Mouse (Mus musculus) embryo, embryonic 10.5 days (tissue): Measurements from ENCODE around the gene Ice2.

ENCODE experiments used
- DNase-seq: peaks from one replicate; pipeline ENCODE4 v3.0.0-alpha.2; 2015; ENCODE audit warnings: low spot score

The Ice2 gene

DNA sequence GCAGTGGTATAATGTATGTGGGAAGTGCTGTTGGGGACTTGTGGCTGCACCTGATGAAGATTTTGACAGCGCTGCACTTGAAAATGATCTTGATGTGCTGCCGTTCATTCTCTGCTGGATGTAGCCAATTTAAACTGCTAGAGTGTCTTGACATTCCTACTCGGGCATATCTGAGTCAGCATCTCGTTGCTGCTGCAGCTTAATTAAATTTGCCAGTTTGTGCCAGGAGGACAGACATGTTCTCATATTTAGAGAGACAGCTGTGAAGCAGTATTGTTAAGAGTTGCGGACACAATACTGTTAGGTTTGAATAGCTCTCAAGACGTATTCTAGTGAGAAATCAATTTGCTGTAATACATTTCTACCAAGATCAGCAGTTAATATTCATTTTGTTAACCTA lies 7.0 kb downstream of the Ice2 start:
- DNase-seq = no peak

DNA sequence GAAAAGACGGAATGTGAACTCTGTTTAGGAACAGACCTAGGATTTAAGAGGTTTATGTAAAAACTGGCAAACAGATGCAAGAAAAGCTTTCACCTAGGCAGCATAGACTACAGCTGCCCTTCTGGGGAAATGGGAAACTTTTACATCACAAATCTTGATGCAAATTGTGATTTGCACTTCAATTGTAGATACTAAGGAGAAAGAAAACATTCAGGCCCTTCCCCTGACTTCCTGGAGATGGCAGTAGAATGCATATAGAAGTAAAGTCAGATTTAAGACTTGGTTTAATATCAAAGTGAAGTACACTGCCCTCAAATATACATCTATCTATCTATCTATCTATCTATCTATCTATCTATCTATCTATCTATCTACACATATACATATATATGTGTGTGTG lies 21.8 kb downstream of the Ice2 start:
- DNase-seq = peak; percentile 17

DNA sequence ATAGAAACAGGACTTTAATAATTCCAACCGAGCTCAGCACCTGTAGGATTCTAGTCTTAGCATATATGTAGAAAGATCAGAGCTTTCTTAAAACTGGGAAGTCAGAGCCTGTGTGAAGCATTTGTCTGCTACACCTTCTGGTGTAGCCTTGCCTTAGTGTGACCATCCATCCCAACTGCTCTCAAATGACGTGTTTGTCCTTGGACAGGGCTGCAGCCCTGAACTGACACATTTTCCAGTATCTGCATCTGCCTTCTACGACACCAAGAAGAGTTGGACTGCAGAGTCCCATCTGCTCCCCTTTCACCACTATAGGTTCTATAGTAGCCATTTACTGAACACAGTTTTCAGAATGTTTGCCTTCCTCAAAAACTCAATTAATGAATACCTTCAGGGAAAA lies 32.8 kb downstream of the Ice2 start:
- DNase-seq = no peak

DNA sequence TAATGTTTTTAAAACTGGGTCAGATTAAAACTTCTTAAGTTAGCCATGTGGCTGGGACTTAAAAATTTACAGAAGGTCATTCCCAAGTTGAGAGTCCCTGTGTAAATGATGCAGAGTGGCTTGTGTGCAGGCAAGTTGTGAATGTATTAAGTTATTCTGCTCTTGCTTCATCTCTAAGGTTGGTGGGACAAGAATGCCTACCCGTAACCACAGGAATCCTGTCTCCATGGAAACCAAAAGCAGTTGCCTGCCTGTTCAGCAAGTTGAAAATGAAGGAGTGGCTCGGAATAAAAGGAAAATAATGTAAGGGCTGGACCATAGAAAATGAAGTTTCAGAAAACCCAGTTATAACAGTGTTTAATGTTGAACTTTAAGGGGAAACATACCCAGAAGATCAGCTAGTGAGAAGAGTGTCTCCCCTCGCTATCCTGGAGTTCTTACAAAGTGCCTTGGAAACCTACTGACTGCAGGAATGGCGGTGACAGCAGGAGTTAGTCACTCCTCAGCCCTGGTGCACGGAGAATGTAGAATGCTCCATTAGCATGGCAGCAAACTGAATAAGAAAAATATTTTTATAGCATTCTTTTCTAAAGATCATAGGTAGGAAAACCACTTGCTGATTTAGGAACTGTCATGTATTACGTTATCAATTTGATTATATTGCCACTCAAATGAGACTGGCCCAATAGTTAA lies 34.3 kb downstream of the Ice2 start:
- DNase-seq = peak; percentile 72

DNA sequence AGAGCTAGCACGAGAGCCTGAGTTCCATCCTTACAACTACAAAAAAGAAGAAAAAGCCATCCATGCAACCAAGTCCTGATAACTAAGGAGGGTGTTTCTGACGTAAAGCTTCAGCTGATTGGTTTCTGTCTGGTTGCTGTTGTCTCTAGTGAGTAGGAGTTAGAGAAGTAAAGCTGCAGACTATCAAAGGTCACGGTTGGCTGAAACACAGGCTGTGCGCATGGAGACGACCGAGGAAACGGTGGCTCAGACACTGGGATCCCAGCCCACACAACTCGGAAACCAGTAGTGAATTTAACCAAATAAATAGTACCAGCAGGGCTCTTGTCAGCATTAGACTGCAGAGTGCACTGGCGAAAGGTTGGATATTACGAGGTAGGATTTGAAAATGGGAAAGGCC lies 37.5 kb downstream of the Ice2 start:
- no peak for DNase-seq

DNA sequence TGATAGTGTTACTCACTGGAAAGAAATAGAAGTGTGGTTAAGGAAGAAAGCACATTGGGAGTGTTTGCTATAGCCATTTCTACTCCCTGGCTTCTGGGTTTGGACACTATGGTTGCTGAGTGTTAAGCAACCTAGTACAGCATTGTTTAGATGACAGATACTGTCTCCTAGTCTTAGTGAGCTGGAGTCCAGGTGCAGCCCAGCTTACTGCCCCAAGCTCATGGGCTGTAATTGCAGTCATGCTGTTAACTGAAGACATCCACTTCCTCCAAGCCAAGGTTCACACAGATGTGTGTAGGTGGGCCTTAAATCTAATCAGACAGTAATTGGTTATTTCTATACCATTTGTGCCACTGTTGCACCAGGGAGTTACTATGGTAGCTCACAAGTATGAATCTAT lies 38.0 kb downstream of the Ice2 start:
- no peak for DNase-seq

DNA sequence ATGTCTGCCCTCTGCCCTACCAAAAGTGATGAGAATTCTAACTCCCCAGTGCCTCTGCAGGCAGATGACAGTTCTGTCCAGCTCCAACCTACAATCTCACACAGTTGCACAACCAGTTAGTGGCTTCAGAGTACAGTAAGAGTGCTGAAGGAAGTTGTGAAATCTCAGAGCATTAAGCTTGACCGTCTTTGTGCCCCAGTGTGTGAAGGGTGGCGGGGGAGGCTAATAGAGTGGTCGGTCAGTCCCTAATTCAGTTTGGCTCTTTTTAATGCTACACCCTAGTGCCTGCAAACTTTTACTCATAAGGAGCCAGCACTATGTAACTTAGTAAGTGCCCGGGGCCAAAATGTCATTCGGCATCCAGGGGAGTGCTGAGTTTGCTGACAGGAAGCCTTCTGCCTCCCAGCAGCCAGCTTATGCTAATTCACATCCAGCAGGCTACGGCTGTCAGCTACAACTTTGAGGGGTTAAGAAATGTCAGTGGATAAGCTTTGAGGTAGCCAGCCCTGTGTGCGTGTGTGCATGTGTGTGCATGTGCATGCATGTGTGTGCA lies 42.2 kb downstream of the Ice2 start:
- DNase-seq = peak; percentile 49

DNA sequence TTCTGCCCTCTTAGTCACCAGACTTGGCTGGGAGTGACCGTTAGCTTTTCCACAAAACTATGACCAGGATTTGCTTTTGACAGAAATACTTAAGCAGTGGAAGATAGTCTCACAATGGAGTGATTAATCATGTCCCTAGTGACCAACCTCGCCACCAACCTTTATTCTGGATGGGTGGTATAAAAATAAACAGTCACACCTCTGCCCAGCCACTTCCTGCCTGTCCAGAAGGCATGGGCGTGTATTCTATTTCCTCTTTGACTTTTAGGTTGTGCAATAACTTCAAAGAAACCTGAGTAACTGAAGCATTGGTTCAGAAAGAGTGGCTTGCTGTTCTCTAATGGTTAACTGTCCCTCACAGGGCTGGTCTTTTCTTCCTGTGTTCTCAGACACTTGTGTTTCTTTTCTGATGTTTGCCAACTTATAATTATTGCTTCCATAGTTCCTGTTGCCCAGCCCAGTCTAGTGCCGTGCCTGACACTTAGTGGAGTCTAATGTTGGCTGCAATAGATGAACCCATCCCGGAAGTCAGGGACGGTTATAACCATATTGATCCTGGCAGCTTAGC lies 44.8 kb downstream of the Ice2 start:
- no peak for DNase-seq

DNA sequence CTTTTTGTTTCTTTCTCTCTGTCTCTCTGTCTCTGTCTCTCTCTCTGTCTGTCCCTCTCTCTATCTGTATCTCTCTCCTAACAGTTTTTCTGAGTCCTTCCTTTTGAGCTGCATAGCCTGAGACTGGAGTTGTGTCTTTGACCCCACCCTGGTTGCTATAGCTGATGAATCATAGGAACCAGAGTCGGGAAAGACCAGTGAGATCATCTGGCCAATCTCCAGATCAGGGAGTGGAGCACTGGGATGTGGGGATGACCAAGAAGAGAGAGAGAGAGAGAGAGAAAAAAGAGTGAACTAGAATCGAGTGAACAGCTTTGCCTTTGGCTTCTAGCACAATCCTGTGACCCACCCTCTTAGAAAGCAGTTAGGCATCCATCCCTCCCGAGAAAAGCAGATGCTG lies 45.5 kb downstream of the Ice2 start:
- DNase-seq = no peak

DNA sequence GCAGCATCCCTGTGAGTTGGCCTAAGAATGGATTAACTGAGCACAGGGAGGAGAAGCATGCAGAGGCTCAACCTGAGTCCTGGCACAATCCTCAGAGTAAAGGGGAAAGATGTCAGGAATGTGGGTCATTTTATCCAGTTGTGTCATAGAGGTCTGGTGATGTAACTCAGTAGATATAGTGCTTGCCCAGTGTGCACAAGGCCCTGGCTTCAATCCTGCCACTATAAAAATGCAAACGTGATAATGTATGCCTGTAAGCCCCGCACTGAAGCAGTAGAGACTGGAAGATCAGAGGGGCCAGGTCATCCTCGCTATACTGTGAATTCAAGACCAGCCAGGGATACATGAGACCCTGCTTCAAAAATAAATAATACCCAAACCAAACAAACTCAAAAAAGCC lies 51.1 kb downstream of the Ice2 start:
- DNase-seq = no peak

DNA sequence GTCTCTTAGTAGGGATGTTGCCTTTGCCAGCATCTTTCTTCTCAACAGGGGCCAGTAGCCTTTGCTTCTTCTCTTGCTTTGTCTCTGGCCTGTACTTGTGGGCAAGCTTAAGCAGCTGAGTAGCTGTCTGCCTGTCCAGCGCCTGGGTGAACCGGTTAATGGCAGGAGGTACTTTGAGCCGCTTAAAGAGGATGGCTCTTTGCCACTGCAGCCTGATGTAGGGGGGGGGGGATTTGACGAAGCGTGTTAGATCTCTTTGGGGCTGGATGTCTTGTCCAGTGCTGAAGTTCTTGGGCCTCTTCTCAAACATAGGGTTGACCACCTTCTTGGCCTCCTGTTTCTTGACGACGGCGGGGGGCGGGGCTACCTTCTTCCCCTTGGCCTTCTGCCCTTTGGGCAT lies 52.9 kb downstream of the Ice2 start:
- no peak for DNase-seq

DNA sequence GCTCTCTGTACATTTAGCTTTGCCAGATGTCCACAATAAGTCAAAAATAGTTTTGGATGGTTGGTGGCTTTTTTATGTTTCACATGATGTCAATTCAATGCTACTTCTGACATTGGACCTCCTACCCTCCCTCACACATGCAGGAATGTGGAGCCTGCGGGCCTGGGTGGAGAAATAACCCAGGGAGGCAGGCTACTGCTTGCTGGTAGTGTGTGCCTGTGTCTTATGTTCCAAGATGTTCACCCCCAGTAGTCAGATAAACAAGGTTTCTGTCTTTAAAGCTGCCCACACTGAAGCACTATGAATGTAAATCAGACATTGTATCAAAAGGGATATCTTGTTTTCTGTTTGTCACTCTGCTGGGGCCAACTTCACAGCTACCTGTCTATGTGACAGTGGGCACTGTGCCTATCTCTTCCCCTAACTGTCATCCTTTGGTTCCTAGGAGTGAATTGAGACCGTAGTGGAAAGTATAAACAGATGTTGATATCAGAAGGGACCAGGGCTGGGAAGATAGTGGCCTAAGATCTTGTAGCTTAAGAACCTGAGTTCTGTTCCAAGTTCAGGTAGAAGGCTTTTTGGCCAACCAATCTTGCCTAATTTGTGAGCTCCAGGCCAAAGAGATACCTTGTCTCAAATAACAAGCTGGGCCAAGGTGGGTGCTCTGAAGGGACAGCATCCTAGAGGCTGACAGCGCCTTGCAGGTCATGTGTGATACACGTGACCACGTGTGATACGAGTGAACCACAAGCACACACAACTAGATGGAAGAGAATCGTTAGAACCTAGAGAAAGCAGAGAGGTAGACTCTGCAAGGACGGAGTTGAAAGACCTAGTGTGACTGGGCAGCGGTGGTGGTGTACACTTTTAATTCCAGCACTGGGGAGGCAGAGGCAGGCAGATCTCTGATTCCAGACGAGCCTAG lies 54.4 kb downstream of the Ice2 start:
- no peak for DNase-seq

DNA sequence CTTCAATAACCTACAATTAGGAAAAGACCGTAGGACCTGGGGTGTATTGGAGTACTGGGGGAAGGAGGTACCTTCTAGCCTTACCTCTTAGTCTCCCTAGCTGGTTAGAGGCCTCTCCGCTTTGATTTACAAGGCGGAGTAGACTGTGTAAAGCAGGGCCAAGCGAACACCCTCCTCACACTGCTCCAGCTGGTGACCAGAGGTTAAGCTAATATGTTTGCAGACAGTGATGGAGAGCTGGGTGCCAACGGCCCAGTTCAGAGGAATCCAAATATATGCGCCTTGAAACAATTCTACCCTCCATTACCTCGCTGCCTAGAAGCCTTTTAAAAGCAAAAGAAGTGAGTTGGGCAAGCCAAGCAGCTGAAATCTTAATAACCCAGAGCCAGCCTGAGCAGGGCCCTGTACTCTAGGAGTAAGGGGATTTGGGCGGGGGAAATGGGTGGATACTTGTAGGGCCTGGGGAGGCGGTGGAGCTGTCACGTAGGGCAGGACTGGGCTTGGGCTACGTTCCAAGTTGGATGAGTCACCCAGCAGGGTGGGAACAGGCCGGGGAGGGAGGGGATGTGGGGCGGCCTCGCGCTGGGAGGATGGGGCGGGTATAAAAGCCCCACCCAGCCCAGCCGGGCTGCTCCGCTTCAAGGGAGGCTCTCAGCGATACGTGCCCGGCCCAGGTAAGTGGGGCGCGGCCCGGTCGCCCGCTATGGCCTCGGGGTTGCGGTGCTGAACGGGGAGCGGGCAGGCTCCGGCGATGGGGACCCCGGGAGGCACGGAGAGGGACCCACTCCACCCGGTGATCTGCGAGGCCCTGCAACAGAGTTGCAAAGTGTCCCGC lies 55.6 kb downstream of the Ice2 start, which contains the start of gene Anxa2:
TSS of gene Anxa2 (plus strand) at position 555 of the 835 bp plus-strand sequence.
- peak; percentile 77 for DNase-seq

DNA sequence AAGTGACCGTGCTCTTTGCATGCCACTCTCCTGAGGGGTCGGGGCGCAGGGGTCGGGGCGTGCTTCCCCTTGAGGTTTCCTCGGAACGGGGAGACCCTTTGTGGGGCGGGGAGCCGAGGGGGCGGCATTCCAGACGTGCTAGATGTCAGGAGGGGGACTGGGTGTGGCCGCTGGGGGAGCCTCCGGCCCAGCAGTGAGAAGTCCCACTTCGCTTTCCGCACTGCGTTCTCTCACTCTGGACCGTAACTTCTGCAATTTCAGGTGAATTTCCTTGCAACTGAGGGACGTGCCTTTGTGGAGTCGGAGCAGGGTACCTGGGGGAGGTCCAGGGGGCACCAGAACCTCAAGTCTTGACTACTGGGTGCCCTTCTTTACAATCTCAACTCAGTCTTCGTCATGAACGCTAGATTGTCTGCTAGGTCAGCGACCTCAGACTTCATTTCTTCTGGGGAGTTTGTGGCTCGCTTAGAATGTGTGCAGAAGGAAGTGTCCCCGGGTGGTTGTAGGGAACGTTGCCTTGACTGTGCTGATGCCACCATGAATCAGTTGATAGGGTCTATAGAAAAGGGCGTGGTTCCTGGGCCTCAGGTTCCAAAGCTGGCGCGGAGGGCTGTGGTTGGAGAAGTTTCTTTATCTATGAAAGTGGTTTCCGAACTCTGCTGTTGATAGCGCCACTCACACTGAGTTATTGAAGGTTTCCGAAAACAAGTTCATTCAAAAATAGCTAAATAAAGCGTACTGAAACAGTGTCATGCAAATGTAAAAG lies 56.4 kb downstream of the Ice2 start:
- DNase-seq = peak; percentile 43

DNA sequence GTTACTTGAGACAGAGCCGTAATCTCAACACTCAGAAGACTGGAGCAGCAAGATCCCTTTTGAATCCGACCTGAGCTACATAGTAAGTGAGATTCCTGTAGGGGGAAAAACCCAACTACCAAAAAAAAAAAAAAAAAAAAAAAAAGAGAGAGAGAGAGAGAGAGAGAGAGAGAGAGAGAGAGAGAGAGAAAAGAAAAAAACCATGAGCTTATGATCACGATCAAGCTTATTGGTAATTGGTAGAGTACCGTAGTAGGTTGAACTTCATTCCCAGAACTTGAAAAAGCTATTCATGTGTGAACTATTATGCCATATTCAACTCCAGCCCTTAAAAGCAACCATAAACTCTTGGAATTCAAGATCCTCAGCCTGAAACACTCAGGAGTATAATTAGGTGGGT lies 57.0 kb downstream of the Ice2 start:
- no peak for DNase-seq

DNA sequence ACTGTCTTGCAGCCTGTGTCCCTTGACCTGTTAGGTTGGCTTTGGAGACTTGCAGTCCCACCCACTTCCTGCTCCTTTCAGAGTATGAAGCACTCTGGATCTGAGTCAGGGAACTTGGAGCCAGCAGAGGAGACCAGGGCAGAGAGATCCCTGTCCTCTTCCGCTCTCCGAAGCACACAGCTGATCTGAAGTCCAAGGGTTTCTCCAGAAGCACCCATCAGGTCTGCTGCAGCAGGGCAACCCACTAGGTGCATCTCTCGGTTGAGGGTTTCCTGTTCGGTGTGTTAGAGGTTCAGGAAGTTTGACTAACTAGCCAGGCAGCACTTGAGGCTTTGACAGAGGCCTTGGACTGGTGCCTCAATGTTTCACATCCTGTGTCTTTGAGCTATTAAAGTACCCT lies 57.7 kb downstream of the Ice2 start:
- peak; percentile 23 for DNase-seq

DNA sequence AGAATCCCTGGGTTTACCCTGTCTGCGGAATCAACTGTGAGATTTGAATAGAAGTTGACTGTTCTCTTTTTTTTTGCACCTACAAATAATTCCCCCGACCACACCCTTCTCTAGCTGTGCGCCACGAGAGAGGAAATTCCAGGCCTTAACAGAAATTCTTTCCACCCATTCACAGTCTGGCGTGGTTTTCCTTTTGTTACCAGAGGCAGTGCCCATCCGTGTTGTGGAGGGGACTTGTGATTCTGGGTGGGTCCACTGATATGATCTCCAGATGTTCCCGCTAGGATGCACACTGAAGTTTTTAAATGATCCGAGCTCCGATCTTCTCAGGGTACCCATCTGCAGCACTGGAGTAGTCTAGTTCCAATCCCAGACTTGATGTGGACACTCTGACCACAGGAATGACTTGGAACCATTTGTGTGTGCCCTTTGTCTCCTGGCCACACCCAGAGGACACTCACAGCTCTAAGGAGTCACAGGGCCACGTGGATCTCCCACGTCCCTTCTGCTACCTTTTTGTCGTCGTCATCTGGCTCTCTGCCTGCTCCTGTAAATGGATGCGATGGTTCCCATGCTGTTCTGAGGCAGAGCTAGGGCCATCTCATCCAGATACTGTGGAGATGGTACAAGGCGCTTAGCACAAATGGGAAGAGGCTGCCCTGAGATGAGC lies 58.8 kb downstream of the Ice2 start:
- DNase-seq = no peak

DNA sequence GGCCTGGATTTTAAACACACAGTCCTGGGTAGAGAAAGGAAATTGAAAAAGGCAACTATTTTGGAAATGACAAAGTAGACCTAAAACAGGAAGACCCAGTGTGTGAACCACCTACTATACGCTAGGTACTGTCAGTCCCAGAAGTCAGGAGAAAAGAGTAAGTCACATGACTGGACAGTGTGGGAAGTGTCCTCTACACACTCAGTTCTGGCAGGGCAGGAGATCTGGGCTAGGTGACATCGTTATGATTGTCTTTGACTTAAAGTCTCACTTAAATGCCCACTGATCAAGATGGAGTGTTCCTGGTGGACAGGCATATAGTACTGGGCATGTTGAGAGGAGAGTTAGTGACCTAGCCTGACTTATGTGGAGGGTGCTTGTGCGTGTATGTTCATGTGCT lies 59.4 kb downstream of the Ice2 start:
- DNase-seq = no peak

DNA sequence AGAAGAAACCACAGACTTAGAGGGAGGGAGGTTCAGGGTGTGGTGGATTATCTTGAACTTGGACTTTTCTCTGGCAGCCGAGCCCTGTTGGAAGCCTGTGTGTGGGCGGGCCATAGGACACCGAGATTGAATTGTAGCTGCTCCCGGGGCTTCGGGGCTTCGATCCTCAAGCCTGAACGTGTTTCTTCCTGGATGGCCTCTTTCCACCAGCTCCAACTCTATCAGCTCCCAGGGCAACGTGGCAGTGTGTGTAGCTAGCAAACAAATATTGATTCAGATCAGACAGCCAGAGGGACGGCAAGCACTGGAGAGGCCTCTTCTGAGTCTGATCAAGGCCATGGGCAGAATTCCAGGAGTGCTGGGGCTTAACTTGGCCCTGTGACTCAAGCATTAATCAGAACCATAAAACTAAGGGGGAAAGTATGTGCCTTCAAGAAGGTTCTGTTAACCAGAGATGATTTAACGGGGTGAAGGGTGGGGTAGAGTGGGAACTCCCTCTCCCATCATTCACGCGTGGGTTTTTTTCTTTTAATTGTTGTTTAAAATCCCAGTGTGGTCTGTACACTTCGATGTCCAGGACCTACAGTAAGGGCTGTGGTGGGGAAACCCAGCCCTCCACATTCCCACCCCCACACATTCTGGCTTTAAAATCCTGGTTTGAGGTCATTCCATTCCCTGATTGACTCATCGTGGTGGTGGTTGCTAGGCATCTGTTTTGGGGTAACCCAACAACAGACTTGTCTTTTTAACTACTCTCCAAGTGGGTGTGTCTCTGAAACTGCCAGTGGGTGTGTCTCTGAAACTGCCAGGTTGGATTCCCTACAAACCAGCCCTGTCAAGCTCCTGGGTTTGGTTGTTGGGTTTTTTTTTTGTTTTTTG lies 60.3 kb downstream of the Ice2 start:
- DNase-seq = peak; percentile 47
